Mouse (Mus musculus): Measurements from ENCODE around the gene Mfsd14a. TPM values are rescaled to one million over a fixed set of nuclear protein-coding genes. Genes with fewer than 3 reads are reported as not detected.

Gene Mfsd14a
- polyA plus RNA-seq, 1 experiment from 2014 or later: 55.5 TPM

DNA sequence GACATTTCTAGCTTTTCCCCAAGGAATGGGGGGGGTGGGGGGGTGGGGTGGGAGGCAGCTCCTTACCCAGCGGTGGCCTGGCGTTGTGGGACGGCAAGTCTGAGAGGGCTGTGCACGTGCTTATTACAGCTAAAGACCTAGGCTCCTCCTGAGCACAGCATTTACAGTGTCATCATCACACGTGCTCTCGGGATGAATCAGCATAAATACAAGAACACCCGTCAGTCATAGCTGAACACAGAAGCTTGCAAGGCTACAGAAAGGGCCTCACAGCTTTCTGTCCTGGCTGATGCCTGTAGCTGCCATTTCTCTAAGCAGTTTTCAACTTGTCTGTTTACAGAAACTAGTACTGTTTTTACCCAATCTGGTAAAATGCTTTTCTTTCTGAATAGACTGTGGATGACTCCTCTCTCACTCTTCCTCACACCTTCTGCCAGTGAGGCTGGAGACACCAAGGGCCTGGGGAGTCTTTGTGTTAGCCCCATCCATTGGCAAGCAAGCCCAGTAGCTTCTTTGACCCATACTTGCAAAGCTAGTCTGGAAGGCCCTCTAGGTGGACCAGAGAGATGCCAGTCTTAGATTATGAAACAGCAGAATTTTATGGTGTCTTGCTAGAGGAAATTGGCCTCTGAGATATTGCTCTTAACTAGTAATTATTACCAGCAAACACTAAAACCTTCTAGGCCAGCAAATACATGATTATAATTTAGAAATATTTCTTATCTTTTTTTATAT is 41.7 kb downstream of the Mfsd14a start:
- no peak overlapping the region for H3K4me3 ChIP-seq
- ATAC-seq (ENCODE audit: low read depth): no peak
- no peaks in the 10 kb centered on the region for H3K9me3 ChIP-seq
- peaks cover 44% of the 10 kb centered on the region for H3K36me3 ChIP-seq
- 95% methylated on average over 7 of the region's 7 CpGs for WGBS
- H3K27ac ChIP-seq (replicated peaks): no peak overlapping the region
- H3K9ac ChIP-seq: no peak overlapping the region
- H3K4me2 ChIP-seq: no peak overlapping the region
- no peaks in the 10 kb centered on the region for H3K4me1 ChIP-seq (replicated peaks)
- no peaks in the 10 kb centered on the region for H3K27me3 ChIP-seq

DNA sequence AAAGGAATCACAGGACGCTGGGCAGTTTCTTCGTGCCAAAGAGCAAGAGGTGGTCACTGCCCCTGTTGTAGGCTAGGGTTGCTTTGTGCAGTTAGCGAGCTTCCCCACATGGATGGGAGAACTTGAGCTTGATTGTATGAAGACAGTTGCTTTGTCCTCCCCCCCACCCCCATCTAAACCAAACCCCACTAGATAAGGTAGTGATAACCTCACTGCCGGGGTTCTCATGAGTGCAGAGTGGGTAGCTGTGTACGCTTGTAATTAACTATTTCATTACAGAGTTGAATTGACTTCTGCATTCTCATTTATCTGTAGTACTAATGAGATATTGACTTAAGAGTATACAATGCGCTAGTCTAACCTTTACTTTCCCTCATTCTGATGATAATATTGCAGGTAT is 43.6 kb downstream of the Mfsd14a start:
- H3K27ac ChIP-seq (replicated peaks): no peak overlapping the region
- H3K9me3 ChIP-seq: no peaks in the 10 kb centered on the region
- H3K4me1 ChIP-seq (replicated peaks): no peaks in the 10 kb centered on the region
- no peak overlapping the region for H3K9ac ChIP-seq
- peaks cover 64% of the 10 kb centered on the region for H3K36me3 ChIP-seq
- no peak overlapping the region for H3K4me2 ChIP-seq
- H3K27me3 ChIP-seq: no peaks in the 10 kb centered on the region
- no peak for ATAC-seq (ENCODE audit: low read depth)
- no peak overlapping the region for H3K4me3 ChIP-seq
- WGBS: 86% methylated on average over 6 of the region's 6 CpGs

DNA sequence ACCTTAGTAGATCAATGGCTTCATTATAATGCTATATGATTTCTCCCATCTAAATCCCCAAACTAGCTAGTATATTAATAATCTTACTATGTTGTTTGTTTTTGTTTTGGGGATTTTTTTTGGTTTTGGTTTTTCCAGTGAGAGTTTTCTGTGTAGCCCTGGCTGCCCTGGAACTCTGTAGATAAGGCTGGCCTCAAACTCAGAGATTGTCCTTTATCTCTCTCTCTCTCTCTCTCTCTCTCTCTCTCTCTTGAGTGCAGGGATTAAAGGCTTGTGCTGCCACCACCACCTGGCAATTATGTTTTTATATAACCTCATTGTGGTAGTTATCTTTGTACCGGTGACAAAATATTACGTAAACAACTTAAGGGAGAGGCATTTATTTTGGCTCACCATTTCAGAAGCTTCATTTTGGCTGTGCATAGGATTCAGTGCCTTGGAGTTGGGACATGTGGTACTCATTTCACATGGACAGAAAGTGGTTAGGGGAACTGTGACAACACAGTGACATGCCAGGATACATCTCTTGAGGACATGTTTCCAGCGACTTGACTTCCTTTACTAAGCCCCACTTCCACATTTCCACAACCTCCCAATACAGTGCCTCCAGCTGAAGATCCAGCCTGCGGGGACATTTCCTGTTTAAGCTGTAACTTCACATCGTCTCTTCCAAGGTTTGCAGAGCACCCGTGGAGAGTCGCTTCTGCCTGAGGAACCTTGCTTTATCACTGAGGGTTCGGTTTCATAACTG is 47.0 kb downstream of the Mfsd14a start:
- Histone ChIP-seq H3K27ac (replicated peaks) (no peak overlapping the region), H3K4me3 (no peak overlapping the region), H3K4me1 (replicated peaks) (no peaks in the 10 kb centered on the region), H3K36me3 (peaks cover 58% of the 10 kb centered on the region), H3K4me2 (no peak overlapping the region), H3K9me3 (no peaks in the 10 kb centered on the region), H3K9ac (no peak overlapping the region), H3K27me3 (no peaks in the 10 kb centered on the region)
- no peak for ATAC-seq (ENCODE audit: low read depth)
- 88% methylated on average over 8 of the region's 8 CpGs for WGBS

DNA sequence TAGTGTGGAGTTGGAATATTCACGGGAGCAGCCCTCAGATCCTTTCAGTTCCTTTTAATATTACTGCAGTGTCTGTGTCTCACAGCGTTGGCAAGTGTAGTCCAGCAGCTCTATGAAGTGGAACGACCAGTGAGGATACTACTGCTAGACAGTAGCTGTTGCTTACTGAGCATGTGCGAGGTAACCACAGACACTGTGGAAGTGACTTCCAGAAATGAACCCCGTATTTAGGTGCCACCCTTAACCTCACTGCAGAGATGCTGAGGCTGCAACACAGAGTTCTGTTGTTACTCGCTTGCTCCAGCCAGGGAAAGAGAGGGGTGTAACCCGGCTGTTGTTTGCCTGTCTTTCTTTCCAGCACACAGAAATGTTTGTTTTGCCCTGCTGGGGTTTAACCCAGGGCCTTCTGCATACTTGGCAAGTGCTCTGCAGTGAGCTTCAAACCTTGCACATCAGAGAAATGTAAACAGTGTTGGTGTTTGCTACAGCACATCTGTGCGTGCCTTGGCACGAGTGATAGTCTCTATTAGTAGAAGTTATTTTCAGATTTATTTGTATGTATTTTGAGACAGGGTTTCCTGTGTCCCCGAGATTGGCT is 48.1 kb downstream of the Mfsd14a start, which contains the start of gene Trmt13:
Gene Trmt13 (minus strand): TSS at position 293 of the 598 bp plus-strand sequence.
- no peaks in the 10 kb centered on the region for H3K9me3 ChIP-seq
- no peaks in the 10 kb centered on the region for H3K4me1 ChIP-seq (replicated peaks)
- H3K9ac ChIP-seq: no peak within 1 kb of the TSS
- ATAC-seq (ENCODE audit: low read depth): no peak
- H3K4me2 ChIP-seq: no peak within 1 kb of the TSS
- H3K27ac ChIP-seq (replicated peaks): no peak within 1 kb of the TSS
- WGBS: 85% methylated on average over 10 of the region's 10 CpGs
- H3K4me3 ChIP-seq: no peak within 1 kb of the TSS
- no peaks in the 10 kb centered on the region for H3K27me3 ChIP-seq
- H3K36me3 ChIP-seq: peaks cover 58% of the 10 kb centered on the region

DNA sequence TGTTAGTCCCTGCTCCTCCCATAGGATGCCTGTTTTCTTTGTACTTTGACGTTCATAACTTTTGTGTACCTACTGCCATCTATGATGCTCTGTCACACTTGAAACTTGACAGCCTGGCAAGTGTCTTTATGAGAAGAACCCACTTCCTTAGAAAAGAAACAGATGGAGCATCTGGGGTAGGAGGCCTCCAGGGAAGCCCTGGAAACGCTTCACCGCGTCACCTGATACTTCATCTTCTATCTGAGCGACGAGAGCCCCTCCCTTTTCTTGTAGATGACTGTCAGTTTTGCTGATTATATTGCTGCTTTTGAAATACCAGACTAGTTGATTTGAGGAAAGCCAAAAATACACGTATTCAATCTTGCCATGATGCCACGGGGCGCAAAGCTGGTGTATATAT is 57.9 kb downstream of the Mfsd14a start:
- Histone ChIP-seq H3K36me3 (peaks cover 21% of the 10 kb centered on the region), H3K4me3 (no peak overlapping the region), H3K9ac (no peak overlapping the region), H3K27me3 (no peaks in the 10 kb centered on the region), H3K9me3 (no peaks in the 10 kb centered on the region), H3K4me2 (no peak overlapping the region), H3K27ac (replicated peaks) (no peak overlapping the region), H3K4me1 (replicated peaks) (no peaks in the 10 kb centered on the region)
- no peak for ATAC-seq (ENCODE audit: low read depth)
- 79% methylated on average over 9 of the region's 9 CpGs for WGBS

DNA sequence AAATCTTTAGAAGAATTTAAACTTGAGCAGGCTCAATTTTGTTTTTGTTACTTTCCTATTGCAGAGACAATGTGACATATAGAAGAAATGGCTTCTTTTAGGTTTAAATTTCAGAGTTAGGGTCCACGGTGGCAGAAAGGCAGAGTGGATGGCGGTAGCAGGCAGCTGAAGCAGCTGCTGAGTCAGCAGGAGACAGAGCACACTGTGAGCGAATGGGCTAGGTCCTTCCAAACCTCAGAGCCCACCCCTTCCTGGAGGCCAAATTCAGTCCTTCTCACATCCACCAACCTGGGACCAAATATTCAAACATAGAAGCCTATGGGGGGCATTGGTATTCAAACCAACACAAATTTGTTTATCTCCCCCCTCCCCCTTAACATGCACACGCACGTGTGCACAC is 60.7 kb downstream of the Mfsd14a start:
- 92% methylated on average over 5 of the region's 5 CpGs for WGBS
- ATAC-seq (ENCODE audit: low read depth): no peak

DNA sequence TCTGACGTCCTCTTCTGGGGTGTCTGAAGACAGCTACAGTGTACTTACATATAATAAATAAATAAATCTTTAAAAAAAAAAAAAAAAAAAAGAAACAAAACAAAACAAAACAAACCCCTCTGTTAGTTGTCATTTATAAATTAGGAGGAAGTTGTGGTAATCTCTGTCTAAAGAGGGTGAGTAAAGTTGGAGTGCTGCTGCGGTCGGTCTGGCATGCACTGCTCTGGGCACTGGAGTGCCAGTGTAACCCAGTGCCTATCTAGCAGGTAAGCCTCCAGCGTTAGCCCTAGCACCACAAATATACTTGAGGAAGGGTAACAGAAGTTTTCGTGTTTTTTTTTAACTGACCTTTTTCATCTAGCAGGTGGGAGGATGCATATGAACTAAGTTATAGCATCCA is 61.5 kb downstream of the Mfsd14a start:
- H3K27ac ChIP-seq (replicated peaks): no peak overlapping the region
- no peak overlapping the region for H3K4me3 ChIP-seq
- H3K4me2 ChIP-seq: no peak overlapping the region
- H3K9ac ChIP-seq: no peak overlapping the region
- peaks cover 2% of the 10 kb centered on the region for H3K4me1 ChIP-seq (replicated peaks)
- H3K9me3 ChIP-seq: no peaks in the 10 kb centered on the region
- no peaks in the 10 kb centered on the region for H3K27me3 ChIP-seq
- H3K36me3 ChIP-seq: no peaks in the 10 kb centered on the region
- 83% methylated on average over 5 of the region's 5 CpGs for WGBS
- ATAC-seq (ENCODE audit: low read depth): no peak

More for the DNA sequence above, 60.7 kb downstream of the Mfsd14a start:
- Histone ChIP-seq H3K27me3 (no peaks in the 10 kb centered on the region), H3K9ac (no peak overlapping the region), H3K36me3 (no peaks in the 10 kb centered on the region), H3K4me3 (no peak overlapping the region), H3K27ac (replicated peaks) (no peak overlapping the region), H3K4me2 (no peak overlapping the region), H3K4me1 (replicated peaks) (no peaks in the 10 kb centered on the region), H3K9me3 (no peaks in the 10 kb centered on the region)

DNA sequence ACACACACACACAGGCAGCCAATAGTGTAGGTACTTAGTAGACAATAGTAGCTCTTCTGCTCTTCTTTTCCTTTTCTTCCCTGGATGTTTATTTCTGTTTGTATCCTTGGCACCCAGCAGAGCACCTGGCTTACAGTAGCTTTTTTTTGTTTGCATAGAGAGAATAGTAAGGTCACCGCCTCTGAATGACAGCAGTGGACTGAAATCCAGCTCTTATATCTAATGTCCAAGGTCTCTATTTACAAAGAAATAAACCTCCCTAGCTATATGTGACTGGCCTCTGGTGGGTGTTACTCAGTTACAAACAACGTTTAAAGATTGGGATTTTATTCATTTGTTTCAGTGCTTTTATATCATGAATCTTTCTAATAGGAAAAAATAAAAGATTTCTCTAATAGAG is 62.8 kb downstream of the Mfsd14a start:
- no peaks in the 10 kb centered on the region for H3K36me3 ChIP-seq
- H3K27me3 ChIP-seq: no peaks in the 10 kb centered on the region
- no peak overlapping the region for H3K9ac ChIP-seq
- no peak overlapping the region for H3K4me3 ChIP-seq
- H3K4me2 ChIP-seq: no peak overlapping the region
- WGBS: 90% methylated on average over 2 of the region's 2 CpGs
- H3K9me3 ChIP-seq: no peaks in the 10 kb centered on the region
- no peak for ATAC-seq (ENCODE audit: low read depth)
- peaks cover 9% of the 10 kb centered on the region for H3K4me1 ChIP-seq (replicated peaks)
- H3K27ac ChIP-seq (replicated peaks): no peak overlapping the region

DNA sequence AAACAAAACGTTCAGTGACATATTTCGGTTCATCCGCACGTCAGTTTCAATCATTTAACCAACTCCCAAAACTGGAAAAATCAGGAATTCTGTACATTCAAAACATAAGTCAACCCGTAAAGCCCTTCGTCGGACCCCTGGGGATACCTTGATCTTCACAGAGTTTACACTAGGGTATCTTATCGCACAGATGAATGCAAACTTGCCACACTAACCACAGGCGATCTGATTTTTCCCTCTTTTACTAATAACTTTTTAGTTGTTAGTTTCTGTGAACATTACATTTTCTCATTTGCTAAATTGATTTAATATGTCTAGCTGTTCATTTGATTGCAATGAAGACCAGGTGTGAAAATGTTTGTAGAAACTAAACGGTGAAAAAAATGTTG is 66.9 kb downstream of the Mfsd14a start:
- Histone ChIP-seq H3K27ac (replicated peaks) (peak overlapping the region; percentile 64), H3K9me3 (no peaks in the 10 kb centered on the region)
- 10% methylated on average over 10 of the region's 10 CpGs for WGBS

DNA sequence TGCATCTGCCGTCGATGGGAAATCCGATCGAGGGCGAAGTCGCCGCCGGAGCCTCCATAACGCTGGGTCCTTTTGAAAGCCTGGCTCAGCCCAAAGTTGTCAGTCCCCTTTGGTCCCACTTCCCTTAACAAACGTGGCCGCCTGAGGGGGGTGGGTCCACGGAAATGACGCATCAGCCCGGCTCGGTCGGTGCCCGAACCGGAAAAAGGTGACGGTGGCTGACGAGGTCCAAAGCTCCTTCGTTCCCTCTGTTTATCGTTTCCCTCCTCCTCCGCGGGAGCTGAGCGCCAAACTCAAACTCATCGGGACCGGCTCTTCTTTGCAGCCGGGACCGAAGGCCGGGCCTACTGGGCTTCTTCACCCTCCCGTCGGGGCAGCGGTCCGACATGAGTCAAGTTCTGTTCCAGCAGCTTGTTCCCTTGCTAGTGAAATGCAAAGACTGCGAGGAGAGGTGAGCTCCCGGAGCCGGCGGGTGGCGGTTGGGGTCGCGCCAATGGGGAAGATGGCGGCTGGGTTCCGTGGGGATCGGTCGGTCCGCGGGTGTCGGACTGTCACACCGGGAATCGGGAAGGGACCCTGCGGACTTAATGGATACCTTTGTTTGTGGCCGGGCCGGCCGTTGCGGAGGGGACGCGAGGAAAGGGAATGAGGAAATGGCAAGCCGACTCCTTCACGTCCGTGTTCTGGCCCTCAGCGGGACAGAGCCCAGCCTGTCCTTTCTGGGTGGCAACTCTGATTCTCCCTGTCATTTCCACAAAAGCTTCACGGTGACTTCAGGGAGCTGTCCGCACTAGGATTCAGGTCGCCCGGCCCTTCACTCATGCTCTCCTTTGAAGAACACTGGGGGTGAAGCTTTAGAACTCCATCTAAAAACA is 67.5 kb downstream of the Mfsd14a start, which contains the start of gene Sass6:
Gene Sass6 (plus strand): TSS at position 255 of the 875 bp plus-strand sequence.
- Histone ChIP-seq H3K4me3 (peak within 1 kb of the TSS; percentile 66), H3K9me3 (no peaks in the 10 kb centered on the region), H3K9ac (peak within 1 kb of the TSS; percentile 79), H3K4me1 (replicated peaks) (peaks cover 18% of the 10 kb centered on the region), H3K4me2 (peak within 1 kb of the TSS; percentile 84), H3K27me3 (no peaks in the 10 kb centered on the region), H3K27ac (replicated peaks) (peak within 1 kb of the TSS; percentile 86), H3K36me3 (peaks cover 20% of the 10 kb centered on the region)
- ATAC-seq (ENCODE audit: low read depth): peak; percentile 99
- WGBS: under 1% methylated on average over 65 of the region's 65 CpGs

More for the DNA sequence above, 66.9 kb downstream of the Mfsd14a start:
- Histone ChIP-seq H3K4me1 (replicated peaks) (peaks cover 18% of the 10 kb centered on the region), H3K4me2 (peak overlapping the region; percentile 84), H3K9ac (peak overlapping the region; percentile 79), H3K27me3 (no peaks in the 10 kb centered on the region), H3K4me3 (peak overlapping the region; percentile 66), H3K36me3 (peaks cover 13% of the 10 kb centered on the region)
- no peak for ATAC-seq (ENCODE audit: low read depth)

DNA sequence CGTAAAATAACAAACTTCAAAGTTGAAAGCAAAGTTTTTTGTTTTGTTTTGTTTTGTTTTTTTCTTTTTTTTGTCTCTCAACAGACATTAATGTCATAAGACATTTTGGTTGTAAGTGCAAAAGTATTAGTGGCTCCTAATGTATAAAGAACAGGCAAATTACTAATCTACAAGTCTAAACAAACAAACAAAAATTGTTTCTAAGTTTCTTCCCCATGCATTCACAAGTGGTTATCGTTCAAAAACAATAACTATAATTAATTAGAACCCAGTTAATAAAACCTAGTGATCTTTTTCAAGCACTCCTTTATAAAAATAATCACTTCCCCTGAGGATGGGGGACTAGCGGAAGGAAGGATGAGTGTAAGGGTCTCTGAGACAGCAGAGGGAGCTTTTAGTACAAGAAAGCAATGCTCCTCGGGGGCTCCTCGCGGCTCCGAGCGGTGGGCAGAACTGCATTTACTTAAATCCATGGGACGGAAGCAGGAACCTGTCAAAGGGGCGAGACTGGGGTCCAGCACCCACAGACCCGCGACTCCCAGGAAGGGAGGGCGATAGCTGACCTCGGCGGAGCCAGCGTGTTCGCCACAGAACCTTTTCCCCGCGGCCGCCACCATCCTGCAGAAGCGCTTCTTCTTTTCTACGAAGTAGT is 68.3 kb downstream of the Mfsd14a start:
- H3K9me3 ChIP-seq: no peaks in the 10 kb centered on the region
- no peaks in the 10 kb centered on the region for H3K27me3 ChIP-seq
- peaks cover 18% of the 10 kb centered on the region for H3K4me1 ChIP-seq (replicated peaks)
- H3K9ac ChIP-seq: peak overlapping the region; percentile 77
- peak overlapping the region; percentile 55 for H3K4me2 ChIP-seq
- H3K36me3 ChIP-seq: peaks cover 27% of the 10 kb centered on the region
- H3K4me3 ChIP-seq: peak overlapping the region; percentile 66
- 3% methylated on average over 22 of the region's 22 CpGs for WGBS
- H3K27ac ChIP-seq (replicated peaks): peak overlapping the region; percentile 86
- ATAC-seq (ENCODE audit: low read depth): peak; percentile 87
